Mouse (Mus musculus) MEL (cell line): ENCODE measurements around the gene Ndc1.

ENCODE experiments used
- CTCF ChIP-seq, 3 experiments: IDR thresholded peaks in 2 of 3; conservative IDR thresholded peaks in 1 of 3; 2 replicates each; pipeline ENCODE4 v1.5.1; 2011 to 2012; ENCODE audit warnings: low read length in 3 of 3, low read depth in 2 of 3, mild to moderate bottlenecking in 2 of 3, improper control_type of control experiment in 1 of 3, inconsistent platforms in 1 of 3, mixed read lengths in 1 of 3, moderate library complexity in 1 of 3; ENCODE audit not compliant: control insufficient read depth in 1 of 3, insufficient read depth in 1 of 3, poor library complexity in 1 of 3, severe bottlenecking in 1 of 3
- E2F4 ChIP-seq: IDR thresholded peaks from 2 replicates; pipeline ENCODE4 v1.6.1; 2011; ENCODE audit warnings: low read depth, low read length, improper control_type of control experiment, borderline replicate concordance
- EP300 ChIP-seq, 2 experiments: IDR thresholded peaks; 2 replicates each; pipeline ENCODE4 v1.6.1; 2011; ENCODE audit warnings: improper control_type of control experiment in 2 of 2, low read length in 2 of 2, low read depth in 1 of 2, mild to moderate bottlenecking in 1 of 2
- GATA1 ChIP-seq: IDR thresholded peaks from 2 replicates; pipeline ENCODE4 v1.6.1; 2011; ENCODE audit warnings: low read depth, low read length, improper control_type of control experiment
- JUND ChIP-seq: IDR thresholded peaks from 2 replicates; pipeline ENCODE4 v1.6.1; 2011; ENCODE audit warnings: low read depth, mild to moderate bottlenecking, improper control_type of control experiment, low read length
- POLR2A ChIP-seq, 2 experiments: IDR thresholded peaks; 2 replicates each; pipeline ENCODE4 v1.6.1; 2011 to 2012; ENCODE audit warnings: low read length in 2 of 2, mild to moderate bottlenecking in 2 of 2, control low read depth in 1 of 2, improper control_type of control experiment in 1 of 2, low read depth in 1 of 2, moderate library complexity in 1 of 2; ENCODE audit not compliant: control insufficient read depth in 1 of 2, insufficient read depth in 1 of 2, poor library complexity in 1 of 2
- POLR2AphosphoS2 ChIP-seq: IDR thresholded peaks from 2 replicates; pipeline ENCODE4 v1.6.1; 2011; ENCODE audit warnings: low read length, improper control_type of control experiment
- POLR2AphosphoS5 ChIP-seq: IDR thresholded peaks from 2 replicates; pipeline ENCODE4 v1.6.1; 2012; ENCODE audit warnings: low read depth, borderline replicate concordance, mild to moderate bottlenecking, inconsistent platforms, low read length, moderate library complexity, mixed read lengths
- TAL1 ChIP-seq: IDR thresholded peaks from 2 replicates; pipeline ENCODE4 v1.6.1; 2012; ENCODE audit warnings: mild to moderate bottlenecking, inconsistent platforms, low read length, moderate library complexity, mixed read lengths

- no peak for TF ChIP-seq POLR2AphosphoS2
- TF ChIP-seq E2F4 = no peak
- no peak for TF ChIP-seq CTCF (IDR thresholded peaks at IDR 0.05 in 2 of 3, conservative IDR thresholded peaks at IDR 0.05 in 1 of 3; ENCODE audit: control insufficient read depth in 1 of 3, insufficient read depth in 1 of 3, low read depth in 2 of 3, low read length in 3 of 3, poor library complexity in 1 of 3, severe bottlenecking in 1 of 3)
- no peak for TF ChIP-seq JUND
- no peak for TF ChIP-seq POLR2A (IDR thresholded peaks at IDR 0.05; ENCODE audit: control insufficient read depth in 1 of 2, insufficient read depth in 1 of 2, low read depth in 1 of 2, low read length in 2 of 2, poor library complexity in 1 of 2)
- TF ChIP-seq TAL1 = no peak
- no peak for TF ChIP-seq POLR2AphosphoS5
- TF ChIP-seq GATA1 = no peak
- TF ChIP-seq EP300 (IDR thresholded peaks at IDR 0.05; ENCODE audit: low read depth in 1 of 2, low read length in 2 of 2) = no peak
These were observed 76.0 kb downstream of the Ndc1 start for GRCm38 (mm10) chr4:107443621-107444020.
